Mouse (Mus musculus) liver, adult (tissue): Measurements from ENCODE around the gene Rmnd5b.
A peak's percentile ranks its signal among the peaks of the same experiment; 100 is the strongest.

Source experiments
- GATA4 ChIP-seq: IDR thresholded peaks from 2 replicates; pipeline ENCODE4 v1.6.1; 2014; ENCODE audit warnings: mild to moderate bottlenecking, low read length; ENCODE audit not compliant: insufficient replicate concordance

The Rmnd5b gene

GRCm38 (mm10) chr11:51637971-51638414 is 2.3 kb upstream of the Rmnd5b start:
- no peak for TF ChIP-seq GATA4

GRCm38 (mm10) chr11:51636323-51636684 is 608 bp upstream of the Rmnd5b start:
- no peak for TF ChIP-seq GATA4

GRCm38 (mm10) chr11:51635127-51635524 is 570 bp downstream of the Rmnd5b start:
- no peak for TF ChIP-seq GATA4

- TF ChIP-seq GATA4 = no peak
Observed at GRCm38 (mm10) chr11:51633721-51634120, 2.0 kb downstream of the Rmnd5b start.

GRCm38 (mm10) chr11:51632130-51632753 is 3.5 kb downstream of the Rmnd5b start:
- no peak for TF ChIP-seq GATA4

- no peak for TF ChIP-seq GATA4
Observed at GRCm38 (mm10) chr11:51629651-51630314, 5.9 kb downstream of the Rmnd5b start.

- TF ChIP-seq GATA4 = no peak
Observed at GRCm38 (mm10) chr11:51627907-51628306, 7.8 kb downstream of the Rmnd5b start.

GRCm38 (mm10) chr11:51627425-51627824 is 8.3 kb downstream of the Rmnd5b start:
- no peak for TF ChIP-seq GATA4

GRCm38 (mm10) chr11:51625187-51625820 is 10.4 kb downstream of the Rmnd5b start:
- no peak for TF ChIP-seq GATA4

- TF ChIP-seq GATA4 = no peak
Observed at GRCm38 (mm10) chr11:51622971-51623491, 12.7 kb downstream of the Rmnd5b start.

GRCm38 (mm10) chr11:51621776-51622175 is 13.9 kb downstream of the Rmnd5b start:
- TF ChIP-seq GATA4 = no peak

GRCm38 (mm10) chr11:51620084-51620483 is 15.6 kb downstream of the Rmnd5b start:
- TF ChIP-seq GATA4 = no peak

- peak; percentile 34; the same call in 1 of the 2 replicates for TF ChIP-seq GATA4
Observed at GRCm38 (mm10) chr11:51619409-51620060, 16.2 kb downstream of the Rmnd5b start, which contains the start of gene Nhp2. Gene Nhp2 (plus strand): TSS chr11:51619735.

- TF ChIP-seq GATA4 = no peak
Observed at GRCm38 (mm10) chr11:51618894-51619408, 16.7 kb downstream of the Rmnd5b start.

- TF ChIP-seq GATA4 = no peak
Observed at GRCm38 (mm10) chr11:51617693-51618092, 18.0 kb downstream of the Rmnd5b start.

GRCm38 (mm10) chr11:51615601-51616000 is 20.1 kb downstream of the Rmnd5b start:
- no peak; the same call in 1 of the 2 replicates for TF ChIP-seq GATA4

- no peak for TF ChIP-seq GATA4
Observed at GRCm38 (mm10) chr11:51615129-51615528, 20.6 kb downstream of the Rmnd5b start.
